In the genomic region with DNA sequence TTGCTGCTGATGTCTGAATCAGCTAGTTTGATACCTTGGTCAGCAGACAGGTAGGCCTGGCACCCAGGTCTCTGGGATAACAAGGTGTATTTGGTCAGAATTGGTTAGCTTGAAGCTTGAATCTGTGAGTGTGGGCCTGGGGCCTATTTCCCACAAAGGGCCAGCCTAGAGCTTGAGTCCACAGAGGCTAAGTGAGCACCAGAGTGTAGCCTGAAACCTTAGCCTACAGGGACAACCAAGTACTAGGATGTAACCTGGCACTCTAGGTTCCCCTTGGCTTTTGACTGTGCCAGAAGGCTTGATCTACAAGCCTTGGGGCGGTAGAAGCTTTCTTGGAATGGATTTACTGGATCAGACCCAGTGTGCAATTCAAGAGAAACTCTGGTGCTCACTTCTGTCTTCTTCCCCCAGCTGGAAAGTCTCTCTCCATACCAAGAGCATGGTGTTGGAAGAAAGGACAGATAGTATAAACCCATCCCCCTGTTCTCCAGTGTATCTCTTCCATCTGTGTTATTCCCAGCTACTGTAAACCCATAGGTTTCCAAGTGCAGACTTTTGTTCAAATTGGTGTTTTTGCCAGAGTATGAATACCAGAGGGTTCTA, we compare ENCODE assay signal across 14 mouse cellular contexts. TPM values are rescaled to one million over a fixed set of nuclear protein-coding genes. Genes with fewer than 3 reads are reported as not detected.
DNase-seq lines count a peak whose midpoint lies in the region; ATAC-seq and TF ChIP-seq lines count a peak whose summit lies in the region.
"Had no signal": no experiment of that assay in that cellular context is flagged by ENCODE, and none has a peak within 500 bp of the region (broad histone marks: within the 10 kb centered on the region; RNA-seq: fewer than 3 reads in every experiment).

No protein-coding gene starts in this region.

- H3K9ac ChIP-seq in limb, embryonic 15.5 days, result no peak overlapping the region
- H3K9ac ChIP-seq: forebrain, embryonic 13.5 days; heart, embryonic 13.5 days; hindbrain, embryonic 15.5 days had no signal

- no peak for ATAC-seq in limb, embryonic 15.5 days (ENCODE audit: insufficient number of reproducible peaks, low FRiP score, low TSS enrichment, low read depth)
- ATAC-seq: forebrain, embryonic 13.5 days; Patski had no signal

- H3K4me1 ChIP-seq in limb, embryonic 15.5 days, result peaks cover 13% of the 10 kb centered on the region
- H3K4me1 ChIP-seq: forebrain, embryonic 13.5 days; heart, embryonic 13.5 days; hindbrain, embryonic 15.5 days had no signal

- intact Hi-C loops in gastrocnemius, postnatal 36 days (cut with DNase I), result no loop called here

- no peak overlapping the region for H3K4me2 ChIP-seq in limb, embryonic 15.5 days
- H3K4me2 ChIP-seq: forebrain, embryonic 13.5 days; heart, embryonic 13.5 days; hindbrain, embryonic 15.5 days; liver, embryonic 11.5 days had no signal

- no peaks in the 10 kb centered on the region for H3K9me3 ChIP-seq in limb, embryonic 15.5 days
- H3K9me3 ChIP-seq: forebrain, embryonic 13.5 days; heart, embryonic 13.5 days; hindbrain, embryonic 15.5 days had no signal

- no peak for TF ChIP-seq CTCF in layer of hippocampus, adult 2 months (conservative IDR thresholded peaks at IDR 0.05)

- no peak overlapping the region for H3K4me3 ChIP-seq in layer of hippocampus, adult 2 months
- no peak overlapping the region for H3K4me3 ChIP-seq in limb, embryonic 15.5 days
- H3K4me3 ChIP-seq: forebrain, embryonic 13.5 days; heart, embryonic 13.5 days; hindbrain, embryonic 15.5 days had no signal

- WGBS in limb, embryonic 15.5 days, result 76% methylated on average over 1 of the region's 1 CpGs

- peak; percentile 22 for DNase-seq in gastrocnemius, postnatal 25 days
- DNase-seq in gastrocnemius, postnatal 36 days, result no peak
- DNase-seq in layer of hippocampus, adult 2 months (ENCODE audit: low spot score in 2 of 2), result no peak
- no peak for DNase-seq in layer of hippocampus, postnatal 25 days (ENCODE audit: extremely low spot score in 1 of 2, low spot score in 1 of 2)
- DNase-seq in NIH3T3 (ENCODE audit: low read depth), result peak; percentile 46
- no peak for DNase-seq in adrenal gland, postnatal 14 days
- DNase-seq: cerebellum, adult 11 months; midbrain, embryonic 14.5 days had no signal

- H3K36me3 ChIP-seq in limb, embryonic 15.5 days, result no peaks in the 10 kb centered on the region
- H3K36me3 ChIP-seq: heart, embryonic 13.5 days; hindbrain, embryonic 15.5 days had no signal

- H3K27ac ChIP-seq in layer of hippocampus, adult 2 months, result peak overlapping the region; percentile 24; the same call in 1 of the 2 replicates
- H3K27ac ChIP-seq in limb, embryonic 15.5 days, result 0 out of 2 replicates have a peak overlapping the region, but pooled peaks have one; percentile 13
- H3K27ac ChIP-seq: forebrain, embryonic 13.5 days; hindbrain, embryonic 15.5 days had no signal

- no peaks in the 10 kb centered on the region for H3K27me3 ChIP-seq in limb, embryonic 15.5 days
- H3K27me3 ChIP-seq: forebrain, embryonic 13.5 days; heart, embryonic 13.5 days; hindbrain, embryonic 15.5 days had no signal

RNA-seq across cellular contexts. Expression of a gene that starts 11.9 kb away (rescaled TPM):
- total RNA-seq in gastrocnemius, postnatal 25 days (2021), result 10 to 100 TPM; 31.3 to 39.1 TPM
- 10 to 100 TPM; 46.5 to 54.0 TPM for total RNA-seq in gastrocnemius, postnatal 36 days (2021)
- 10 to 100 TPM; 18.8 to 20.2 TPM for total RNA-seq in layer of hippocampus, adult 2 months (2021)
- 1 to 10 TPM; 3.1 to 4.6 TPM for total RNA-seq in layer of hippocampus, postnatal 25 days (2021)
- 1.2 and 1.5 TPM in 2 replicates for polyA plus RNA-seq in limb, embryonic 15.5 days (2015; fragmentation: Nextera tagmentation; extraction: Ambion mirVana)
- 210 and 252 TPM in 2 replicates for total RNA-seq in adrenal gland, postnatal 14 days (2021)

Comparison
In these comparisons a context has a peak if more than half of its experiments do, and no peak if none do; other contexts are left out.
1. DNase-seq: peak in gastrocnemius, postnatal 25 days (single experiment) and NIH3T3 (single experiment); none in gastrocnemius, postnatal 36 days (0 of 2), layer of hippocampus, adult 2 months (0 of 2), layer of hippocampus, postnatal 25 days (0 of 2) and adrenal gland, postnatal 14 days (single experiment).